Mouse (Mus musculus): ENCODE results near the gene Sh3bgrl2. TPM values are rescaled to one million over a fixed set of nuclear protein-coding genes. Genes with fewer than 3 reads are reported as not detected.

Gene Sh3bgrl2
- polyA plus RNA-seq, 1 experiment from 2014 or later: 22.2 TPM

- no peaks in the 10 kb centered on the region for H3K36me3 ChIP-seq (ENCODE audit: insufficient read depth, low read length)
- H3K4me1 ChIP-seq (ENCODE audit: insufficient read depth, low read length): 0 out of 2 replicates have a peak, but pooled peaks cover 11% of the 10 kb centered on the region
- no peaks in the 10 kb centered on the region for H3K27me3 ChIP-seq (ENCODE audit: insufficient read depth, low read length)
- no peak overlapping the region for H3K4me2 ChIP-seq (replicated peaks; ENCODE audit: low read depth, low read length)
- WGBS: 53% methylated on average over 6 of the region's 6 CpGs
- H3K4me3 ChIP-seq (ENCODE audit: low read length): no peak overlapping the region
- no peaks in the 10 kb centered on the region for H3K9me3 ChIP-seq (ENCODE audit: low read length)
- no peak overlapping the region for H3K27ac ChIP-seq (ENCODE audit: low read length)
- ATAC-seq (ENCODE audit: low FRiP score, low TSS enrichment): no peak
- no peak overlapping the region for H3K9ac ChIP-seq (replicated peaks; ENCODE audit: low read length)
These were observed 51.4 kb downstream of the Sh3bgrl2 start for GRCm38 (mm10) chr9:83599505-83599904.

- Histone ChIP-seq H3K4me3 (ENCODE audit: low read length) (no peak overlapping the region), H3K27me3 (ENCODE audit: insufficient read depth, low read length) (no peaks in the 10 kb centered on the region), H3K36me3 (ENCODE audit: insufficient read depth, low read length) (no peaks in the 10 kb centered on the region), H3K27ac (ENCODE audit: low read length) (no peak overlapping the region), H3K4me2 (replicated peaks; ENCODE audit: low read depth, low read length) (no peak overlapping the region), H3K9ac (replicated peaks; ENCODE audit: low read length) (no peak overlapping the region), H3K4me1 (ENCODE audit: insufficient read depth, low read length) (peaks cover 17% of the 10 kb centered on the region), H3K9me3 (ENCODE audit: low read length) (no peaks in the 10 kb centered on the region)
- no peak for ATAC-seq (ENCODE audit: low FRiP score, low TSS enrichment)
- WGBS: 52% methylated on average over 10 of the region's 10 CpGs
These were observed 52.3 kb downstream of the Sh3bgrl2 start for GRCm38 (mm10) chr9:83600286-83601048.

GRCm38 (mm10) chr9:83602176-83602770, 54.1 kb downstream of the Sh3bgrl2 start:
- Histone ChIP-seq H3K36me3 (ENCODE audit: insufficient read depth, low read length) (no peaks in the 10 kb centered on the region), H3K9ac (replicated peaks; ENCODE audit: low read length) (no peak overlapping the region), H3K9me3 (ENCODE audit: low read length) (no peaks in the 10 kb centered on the region), H3K27ac (ENCODE audit: low read length) (no peak overlapping the region), H3K4me3 (ENCODE audit: low read length) (no peak overlapping the region), H3K4me2 (replicated peaks; ENCODE audit: low read depth, low read length) (no peak overlapping the region), H3K4me1 (ENCODE audit: insufficient read depth, low read length) (peaks cover 24% of the 10 kb centered on the region), H3K27me3 (ENCODE audit: insufficient read depth, low read length) (no peaks in the 10 kb centered on the region)
- ATAC-seq (ENCODE audit: low FRiP score, low TSS enrichment): no peak
- WGBS: 75% methylated on average over 6 of the region's 6 CpGs

GRCm38 (mm10) chr9:83603159-83603558, 55.0 kb downstream of the Sh3bgrl2 start:
- no peak overlapping the region for H3K4me2 ChIP-seq (replicated peaks; ENCODE audit: low read depth, low read length)
- H3K4me3 ChIP-seq (ENCODE audit: low read length): no peak overlapping the region
- H3K27me3 ChIP-seq (ENCODE audit: insufficient read depth, low read length): no peaks in the 10 kb centered on the region
- 76% methylated on average over 2 of the region's 2 CpGs for WGBS
- H3K9me3 ChIP-seq (ENCODE audit: low read length): no peaks in the 10 kb centered on the region
- no peak overlapping the region for H3K27ac ChIP-seq (ENCODE audit: low read length)
- no peaks in the 10 kb centered on the region for H3K36me3 ChIP-seq (ENCODE audit: insufficient read depth, low read length)
- no peak overlapping the region for H3K9ac ChIP-seq (replicated peaks; ENCODE audit: low read length)
- peaks cover 24% of the 10 kb centered on the region for H3K4me1 ChIP-seq (ENCODE audit: insufficient read depth, low read length)
- ATAC-seq (ENCODE audit: low FRiP score, low TSS enrichment): no peak

GRCm38 (mm10) chr9:83605886-83606640, 57.9 kb downstream of the Sh3bgrl2 start:
- no peaks in the 10 kb centered on the region for H3K9me3 ChIP-seq (ENCODE audit: low read length)
- no peak overlapping the region for H3K4me2 ChIP-seq (replicated peaks; ENCODE audit: low read depth, low read length)
- peak overlapping the region; percentile 76 for H3K27ac ChIP-seq (ENCODE audit: low read length)
- WGBS: 44% methylated on average over 8 of the region's 8 CpGs
- no peak overlapping the region for H3K4me3 ChIP-seq (ENCODE audit: low read length)
- H3K27me3 ChIP-seq (ENCODE audit: insufficient read depth, low read length): no peaks in the 10 kb centered on the region
- peak; percentile 53; the same call in 1 of the 2 replicates for ATAC-seq (ENCODE audit: low FRiP score, low TSS enrichment)
- H3K36me3 ChIP-seq (ENCODE audit: insufficient read depth, low read length): no peaks in the 10 kb centered on the region
- peaks cover 18% of the 10 kb centered on the region for H3K4me1 ChIP-seq (ENCODE audit: insufficient read depth, low read length)
- no peak overlapping the region for H3K9ac ChIP-seq (replicated peaks; ENCODE audit: low read length)

GRCm38 (mm10) chr9:83608135-83608534, 60.0 kb downstream of the Sh3bgrl2 start:
- H3K27ac ChIP-seq (ENCODE audit: low read length): no peak overlapping the region
- peaks cover 18% of the 10 kb centered on the region for H3K4me1 ChIP-seq (ENCODE audit: insufficient read depth, low read length)
- no peaks in the 10 kb centered on the region for H3K27me3 ChIP-seq (ENCODE audit: insufficient read depth, low read length)
- H3K9me3 ChIP-seq (ENCODE audit: low read length): no peaks in the 10 kb centered on the region
- H3K36me3 ChIP-seq (ENCODE audit: insufficient read depth, low read length): no peaks in the 10 kb centered on the region
- no peak for ATAC-seq (ENCODE audit: low FRiP score, low TSS enrichment)
- WGBS: 65% methylated on average over 1 of the region's 1 CpGs
- no peak overlapping the region for H3K4me3 ChIP-seq (ENCODE audit: low read length)
- no peak overlapping the region for H3K4me2 ChIP-seq (replicated peaks; ENCODE audit: low read depth, low read length)
- no peak overlapping the region for H3K9ac ChIP-seq (replicated peaks; ENCODE audit: low read length)

GRCm38 (mm10) chr9:83609422-83610297, 61.5 kb downstream of the Sh3bgrl2 start:
- H3K36me3 ChIP-seq (ENCODE audit: insufficient read depth, low read length): no peaks in the 10 kb centered on the region
- H3K9ac ChIP-seq (replicated peaks; ENCODE audit: low read length): no peak overlapping the region
- H3K4me3 ChIP-seq (ENCODE audit: low read length): no peak overlapping the region
- H3K4me2 ChIP-seq (replicated peaks; ENCODE audit: low read depth, low read length): no peak overlapping the region
- peak; percentile 61; the same call in 1 of the 2 replicates for ATAC-seq (ENCODE audit: low FRiP score, low TSS enrichment)
- H3K27ac ChIP-seq (ENCODE audit: low read length): no peak overlapping the region
- H3K27me3 ChIP-seq (ENCODE audit: insufficient read depth, low read length): no peaks in the 10 kb centered on the region
- peaks cover 18% of the 10 kb centered on the region for H3K4me1 ChIP-seq (ENCODE audit: insufficient read depth, low read length)
- H3K9me3 ChIP-seq (ENCODE audit: low read length): no peaks in the 10 kb centered on the region
- WGBS: 43% methylated on average over 9 of the region's 9 CpGs

- Histone ChIP-seq H3K4me1 (ENCODE audit: insufficient read depth, low read length) (peaks cover 16% of the 10 kb centered on the region), H3K27me3 (ENCODE audit: insufficient read depth, low read length) (no peaks in the 10 kb centered on the region), H3K9me3 (ENCODE audit: low read length) (no peaks in the 10 kb centered on the region), H3K36me3 (ENCODE audit: insufficient read depth, low read length) (no peaks in the 10 kb centered on the region), H3K4me3 (ENCODE audit: low read length) (no peak overlapping the region), H3K9ac (replicated peaks; ENCODE audit: low read length) (no peak overlapping the region), H3K27ac (ENCODE audit: low read length) (peak overlapping the region; percentile 69), H3K4me2 (replicated peaks; ENCODE audit: low read depth, low read length) (peak overlapping the region; percentile 9; the same call in 1 of the 2 replicates)
- peak; percentile 91 for ATAC-seq (ENCODE audit: low FRiP score, low TSS enrichment)
- WGBS: 8% methylated on average over 6 of the region's 6 CpGs
These were observed 67.9 kb downstream of the Sh3bgrl2 start for GRCm38 (mm10) chr9:83615912-83616585.
